Mouse (Mus musculus) NIH3T3 (cell line): ENCODE data around the gene Afdn.
"Not testable (repeated sequence)": the region's sequence is repeated elsewhere in the genome, so short reads cannot be mapped to it uniquely, and the experiment has no call there.

Experiments used
- DNase-seq: peaks from one replicate; pipeline ENCODE4 v3.0.0-alpha.2; 2012; ENCODE audit warnings: low read depth

The Afdn gene

DNA sequence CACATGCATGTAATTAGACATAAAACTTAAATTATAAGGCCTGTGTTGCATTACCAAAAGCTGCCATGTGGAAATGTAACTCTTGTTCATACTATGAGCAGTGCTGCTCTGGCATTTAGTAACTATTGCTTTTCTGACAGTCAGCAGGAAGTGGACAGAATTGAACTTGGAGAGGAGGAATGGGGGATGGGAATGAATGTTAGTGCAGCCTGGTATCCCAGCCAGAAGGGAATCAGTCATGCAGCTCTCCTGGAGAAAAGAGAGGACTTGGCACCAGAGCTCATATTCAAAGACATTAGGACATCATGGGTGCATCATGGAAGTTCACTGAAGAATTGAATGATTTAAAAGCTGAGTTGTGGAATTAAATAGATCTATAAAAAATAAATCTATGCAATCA is 117.1 kb downstream of the Afdn start:
- peak; percentile 37 for DNase-seq

GRCm38 (mm10) chr17:13879731-13880130 is 119.4 kb downstream of the Afdn start:
- DNase-seq, result no peak

GRCm38 (mm10) chr17:13883540-13883939 is 123.2 kb downstream of the Afdn start:
- no peak for DNase-seq

DNA sequence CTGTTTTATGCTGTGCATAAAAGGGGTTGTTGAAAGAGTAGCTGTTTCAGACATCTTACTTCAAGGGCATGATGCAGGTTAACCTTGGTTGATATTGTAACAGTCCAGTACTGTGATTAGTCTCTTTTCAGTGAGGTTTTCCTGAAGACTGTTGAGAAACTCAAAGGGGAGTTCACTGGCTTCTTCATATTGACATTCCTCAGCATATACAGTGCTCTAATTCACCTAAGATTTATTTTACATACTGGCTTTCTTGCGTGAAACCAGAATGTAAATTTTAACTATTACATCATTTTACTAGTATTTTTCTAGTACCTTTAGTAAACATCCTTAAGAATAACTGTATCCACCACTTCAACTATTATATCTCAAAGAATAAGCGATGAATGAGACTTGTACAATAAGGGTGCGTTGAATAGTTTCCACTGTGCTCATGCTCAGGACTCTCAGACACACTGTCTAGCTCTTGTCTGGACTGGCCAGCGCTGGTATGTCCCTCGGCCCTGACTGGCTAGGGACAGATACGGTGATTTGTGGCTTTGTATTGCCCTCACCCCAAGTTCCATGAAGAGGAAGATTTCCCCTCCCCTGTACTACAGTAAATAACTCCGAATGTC is 129.6 kb downstream of the Afdn start:
- no peak for DNase-seq

- peak; percentile 36 for DNase-seq
Measured at GRCm38 (mm10) chr17:13890932-13891331, 130.6 kb downstream of the Afdn start.

GRCm38 (mm10) chr17:13898838-13899237 is 138.5 kb downstream of the Afdn start:
- DNase-seq, result no peak

DNA sequence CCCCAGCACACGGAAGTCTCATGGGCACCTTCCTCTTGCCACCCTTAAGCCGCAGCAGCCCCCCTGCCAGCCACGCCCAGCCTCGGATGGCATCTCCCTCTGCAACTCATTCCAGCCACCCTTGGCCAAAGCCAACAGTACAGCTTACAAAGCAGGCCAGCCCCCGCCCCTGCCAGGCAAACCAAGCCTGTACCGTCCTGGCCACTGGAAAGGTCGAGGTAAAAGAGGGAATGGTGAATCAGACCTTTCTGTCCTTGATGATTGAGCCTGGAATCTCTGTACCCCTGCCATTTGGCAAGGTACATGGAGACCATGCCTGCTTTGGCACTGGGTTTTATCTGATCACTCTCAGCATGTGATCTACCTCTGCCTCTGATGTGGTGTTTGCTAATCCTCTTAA is 138.9 kb downstream of the Afdn start:
- no peak for DNase-seq

DNA sequence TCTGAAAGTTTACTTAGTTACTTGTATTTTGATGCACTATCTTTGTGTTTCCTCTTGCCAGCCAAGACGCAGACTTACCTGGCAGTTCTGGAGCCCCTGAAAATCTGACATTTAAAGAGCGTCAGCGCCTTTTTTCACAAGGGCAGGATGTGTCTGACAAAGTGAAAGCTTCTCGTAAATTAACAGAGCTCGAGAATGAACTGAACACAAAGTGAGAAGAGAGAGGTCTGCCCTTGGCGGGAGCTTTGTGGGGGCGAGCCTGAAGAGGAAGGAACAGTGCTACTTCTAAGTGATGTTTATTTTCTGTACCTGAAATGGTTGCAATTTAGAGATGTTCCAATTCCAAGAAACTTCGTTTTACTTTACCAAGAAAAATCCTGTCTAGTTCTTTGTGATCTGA is 143.5 kb downstream of the Afdn start:
- no peak for DNase-seq

DNA sequence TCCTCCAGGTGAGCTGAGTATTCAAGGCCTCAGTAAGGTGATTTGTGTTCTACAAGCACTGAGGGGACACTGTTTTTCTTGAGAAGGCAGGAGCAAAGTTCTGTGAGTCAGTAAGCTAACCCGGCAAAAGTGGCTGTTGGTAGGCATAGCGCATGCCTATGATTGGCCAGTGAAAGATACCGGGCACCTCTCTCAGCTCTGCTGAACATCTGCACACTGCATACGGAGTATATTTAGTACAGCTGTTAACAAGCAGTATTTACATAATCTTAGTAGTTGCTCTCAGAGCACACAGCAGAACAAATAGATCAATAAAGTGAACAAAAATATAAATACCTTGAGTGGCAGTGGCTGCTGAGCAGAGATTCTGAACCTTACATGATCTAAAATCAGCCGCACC is 146.7 kb downstream of the Afdn start:
- no peak for DNase-seq

GRCm38 (mm10) chr17:13907681-13908080 is 147.3 kb downstream of the Afdn start:
- no peak for DNase-seq

DNA sequence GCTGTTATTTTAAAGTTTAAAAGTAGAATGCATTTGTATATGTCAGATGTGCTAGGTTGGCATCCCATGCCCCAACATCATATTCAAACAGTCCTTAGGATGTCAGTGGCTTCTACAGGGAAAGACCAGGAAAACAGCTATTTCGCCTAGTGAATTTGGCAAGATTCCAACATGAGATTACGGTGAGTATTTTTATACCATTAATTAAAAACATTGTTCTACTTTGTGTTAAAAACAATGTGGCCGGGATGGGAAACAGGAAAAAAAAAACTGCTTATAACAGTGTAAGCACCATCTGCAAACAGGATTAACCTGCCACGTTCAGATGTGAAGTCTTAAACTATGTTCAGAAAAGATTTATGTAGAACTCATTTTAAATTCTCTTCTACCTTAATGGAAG is 153.6 kb downstream of the Afdn start:
- DNase-seq, result no peak

GRCm38 (mm10) chr17:13914531-13914930 is 154.2 kb downstream of the Afdn start:
- no peak for DNase-seq

DNA sequence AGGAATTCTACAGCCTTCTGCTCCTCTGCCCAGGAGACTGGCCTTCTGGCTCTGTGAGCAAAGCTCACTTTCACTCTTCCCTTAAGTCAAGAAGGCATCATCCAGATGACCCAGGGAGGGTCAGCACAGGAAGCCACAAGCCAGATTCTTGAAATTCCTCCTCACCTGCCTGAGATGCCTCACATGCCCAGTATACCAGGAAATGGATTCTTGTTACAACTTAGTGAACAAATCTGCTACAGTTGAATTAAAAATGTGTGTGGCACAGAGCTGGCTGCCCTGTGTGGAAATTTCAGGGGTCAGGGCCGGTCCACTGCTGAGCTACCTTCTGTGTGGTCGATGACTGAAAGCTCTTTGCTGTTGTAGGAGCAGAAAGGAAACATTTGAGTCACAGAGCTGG is 160.4 kb downstream of the Afdn start:
- DNase-seq, result peak; percentile 55

GRCm38 (mm10) chr17:13923418-13923817 is 163.1 kb downstream of the Afdn start:
- no peak for DNase-seq

GRCm38 (mm10) chr17:13924588-13924987 is 164.2 kb downstream of the Afdn start:
- DNase-seq, result peak; percentile 30

DNA sequence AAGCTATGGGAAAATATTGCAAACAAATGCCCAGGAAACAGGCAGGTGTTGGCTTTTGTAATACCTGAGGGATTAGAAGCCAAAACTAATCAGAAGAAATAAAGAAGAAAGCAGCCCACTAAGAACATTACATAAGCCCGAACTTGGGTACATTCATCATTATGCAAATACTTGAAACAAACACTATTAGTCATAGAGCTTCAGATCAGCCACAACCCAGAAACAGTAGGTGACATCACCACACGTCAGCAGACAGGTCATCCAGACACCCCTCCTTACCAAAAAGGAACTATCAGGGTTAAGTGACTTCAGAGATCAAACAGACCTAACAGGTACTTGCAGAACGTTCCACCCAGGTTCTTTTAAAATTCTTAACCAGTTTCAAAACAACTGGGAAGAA is 165.6 kb downstream of the Afdn start:
- peak; percentile 53 for DNase-seq

GRCm38 (mm10) chr17:13930421-13930820 is 170.1 kb downstream of the Afdn start:
- no peak for DNase-seq

DNA sequence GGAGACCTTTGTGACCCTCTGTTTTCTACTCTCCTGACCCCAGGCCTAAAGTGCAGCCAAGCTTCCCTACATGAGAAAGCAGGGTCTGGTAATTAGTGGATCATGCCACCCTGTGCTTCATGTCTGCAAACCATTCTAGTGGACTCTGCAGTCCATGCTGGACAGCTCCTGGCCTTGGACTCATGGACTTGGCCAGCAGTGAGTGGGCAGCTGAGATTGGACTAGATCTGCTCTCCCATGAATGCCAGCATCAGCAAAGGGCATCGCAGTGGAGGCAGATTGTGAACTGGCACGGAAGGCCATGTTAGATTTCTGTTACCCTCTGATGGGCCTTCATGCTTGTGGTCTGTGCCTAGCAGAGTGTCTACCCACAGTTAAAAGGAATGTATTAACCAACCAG is 175.0 kb downstream of the Afdn start:
- DNase-seq, result peak; percentile 55

GRCm38 (mm10) chr17:13937787-13938186 is 177.4 kb downstream of the Afdn start:
- no peak for DNase-seq

DNA sequence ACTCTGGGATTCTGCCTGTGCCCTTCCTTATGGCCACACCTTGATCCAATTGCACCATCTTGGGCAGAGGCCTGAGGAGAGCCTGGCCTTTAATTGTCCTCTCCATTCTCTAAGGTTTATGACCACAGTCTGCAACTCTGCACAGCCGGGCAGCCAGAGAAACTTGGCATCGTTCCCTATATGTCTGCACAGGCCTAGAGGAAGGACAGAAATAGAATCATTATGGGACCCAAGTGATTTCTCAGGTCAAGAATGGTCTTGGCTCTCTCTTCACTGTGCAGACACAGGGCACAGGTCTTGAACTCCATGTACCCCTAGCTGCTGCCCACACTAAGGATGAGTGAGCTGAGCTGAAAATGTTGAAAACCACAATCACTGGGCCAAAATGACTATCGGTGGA is 178.3 kb downstream of the Afdn start:
- DNase-seq, result peak; percentile 47

- not testable (repeated sequence) for DNase-seq
Measured at GRCm38 (mm10) chr17:13939231-13939630, 178.9 kb downstream of the Afdn start.

DNA sequence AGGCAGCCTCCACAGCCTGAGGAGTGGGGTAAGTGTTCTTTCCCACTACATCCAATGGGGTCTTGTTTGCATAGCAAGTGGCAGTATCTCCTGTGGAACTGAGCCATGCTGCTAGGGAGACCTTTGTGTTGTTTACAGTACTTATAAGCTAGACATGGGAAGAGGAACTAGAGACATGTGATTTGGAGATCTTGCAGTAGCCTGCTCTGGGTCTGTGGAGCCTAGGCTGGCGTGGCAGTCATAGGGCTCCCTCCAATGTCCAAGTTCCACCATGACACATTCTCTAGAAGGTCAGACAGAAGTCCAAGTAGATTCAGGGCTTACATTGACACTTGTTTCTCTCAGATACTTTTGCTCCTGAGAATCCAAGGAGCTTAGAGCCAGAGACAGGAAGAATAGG is 180.1 kb downstream of the Afdn start:
- DNase-seq, result no peak

- DNase-seq, result not testable (repeated sequence)
Measured at GRCm38 (mm10) chr17:13948073-13948472, 187.7 kb downstream of the Afdn start, which contains the start of gene Gm7168. TSS of gene Gm7168 (plus strand) at chr17:13948373.

- not testable (repeated sequence) for DNase-seq
Measured at GRCm38 (mm10) chr17:13951570-13951969, 191.2 kb downstream of the Afdn start.
